Mouse (Mus musculus) embryonic facial prominence, embryonic 13.5 days (tissue): ENCODE data around the gene Myrf. TPM values are rescaled to one million over a fixed set of nuclear protein-coding genes. Genes with fewer than 3 reads are reported as not detected.

Experiments
- ATAC-seq: fragments of 200-750 bp; cut with Nextera tagmentation; 2 replicates; pipeline ENCODE4 v1.8.0; 2017; ENCODE audit warnings: low read depth; ENCODE audit not compliant: insufficient number of reproducible peaks, insufficient read depth, low FRiP score, low TSS enrichment
- H3K27ac ChIP-seq: fragments of 300-500 bp; sonication (generic); 2 replicates; pipeline ENCODE4 v1.5.1; 2015; ENCODE audit warnings: moderate library complexity, mild to moderate bottlenecking, inconsistent platforms
- H3K27me3 ChIP-seq: fragments of 300-500 bp; sonication (generic); 2 replicates; pipeline ENCODE4 v1.6.1; 2015; ENCODE audit warnings: mild to moderate bottlenecking, inconsistent platforms
- H3K36me3 ChIP-seq: fragments of 300-500 bp; sonication (generic); 2 replicates; pipeline ENCODE4 v1.6.1; 2015; ENCODE audit warnings: mild to moderate bottlenecking, inconsistent platforms
- H3K4me1 ChIP-seq: fragments of 300-500 bp; sonication (generic); 2 replicates; pipeline ENCODE4 v1.6.1; 2015; ENCODE audit warnings: inconsistent platforms
- H3K4me2 ChIP-seq: fragments of 300-500 bp; sonication (generic); 2 replicates; pipeline ENCODE4 v1.6.1; 2015; ENCODE audit warnings: moderate library complexity, mild to moderate bottlenecking, inconsistent platforms
- H3K4me3 ChIP-seq: fragments of 300-500 bp; sonication (generic); 2 replicates; pipeline ENCODE4 v1.5.1; 2015; ENCODE audit warnings: mild to moderate bottlenecking, inconsistent platforms
- H3K9ac ChIP-seq: fragments of 300-500 bp; sonication (generic); 2 replicates; pipeline ENCODE4 v1.6.1; 2015; ENCODE audit warnings: mild to moderate bottlenecking, inconsistent platforms
- H3K9me3 ChIP-seq: fragments of 300-500 bp; sonication (generic); 2 replicates; pipeline ENCODE4 v1.6.1; 2016; ENCODE audit warnings: inconsistent platforms
- whole genome bisulfite sequencing: fragments of 180-500 bp; shearing (Covaris S2); methylation state at CpG from one replicate; pipeline ENCODE4 v1.1.7; 2015; ENCODE audit warnings: mixed read lengths; 5-methylcytosine and 5-hydroxymethylcytosine counted together
- polyA plus RNA-seq: library from polyadenylated mRNA; unstranded; fragments of >200 nt; fragmentation: Nextera tagmentation; extraction: Ambion mirVana; gene quantifications from 2 replicates; pipeline ENCODE4 v1.2.1, GENCODE M21; 2015

The Myrf gene
- 0.91 and 1.4 TPM in 2 replicates for polyA plus RNA-seq

- H3K4me1 ChIP-seq: peaks cover 23% of the 10 kb centered on the region
- ATAC-seq: peak; percentile 69
- WGBS: 7% methylated on average over 43 of the region's 43 CpGs
- peak within 1 kb of the TSS; percentile 75 for H3K9ac ChIP-seq
- H3K9me3 ChIP-seq: no peaks in the 10 kb centered on the region
- H3K4me2 ChIP-seq: peak within 1 kb of the TSS; percentile 90
- no peak within 1 kb of the TSS for H3K27ac ChIP-seq
- peak within 1 kb of the TSS; percentile 54 for H3K4me3 ChIP-seq
- H3K36me3 ChIP-seq: no peaks in the 10 kb centered on the region
- H3K27me3 ChIP-seq: peaks cover 13% of the 10 kb centered on the region; the same call in 1 of the 2 replicates
Observed at GRCm38 (mm10) chr19:10240654-10241305, at the start of gene Myrf. Gene Myrf (minus strand): TSS chr19:10240748.

- Histone ChIP-seq H3K9me3 (no peaks in the 10 kb centered on the region), H3K9ac (no peak overlapping the region), H3K4me3 (no peak overlapping the region), H3K4me1 (peaks cover 12% of the 10 kb centered on the region), H3K27ac (no peak overlapping the region), H3K27me3 (no peaks in the 10 kb centered on the region), H3K4me2 (no peak overlapping the region), H3K36me3 (no peaks in the 10 kb centered on the region)
- WGBS: 67% methylated on average over 4 of the region's 4 CpGs
- ATAC-seq: no peak
Observed at GRCm38 (mm10) chr19:10289609-10290150, 49.1 kb upstream of the Myrf start.

GRCm38 (mm10) chr19:10288125-10289040 lies 47.8 kb upstream of the Myrf start:
- no peak overlapping the region for H3K4me3 ChIP-seq
- H3K9ac ChIP-seq: no peak overlapping the region
- no peak overlapping the region for H3K4me2 ChIP-seq
- no peak for ATAC-seq
- peaks cover 6% of the 10 kb centered on the region; the same call in 1 of the 2 replicates for H3K4me1 ChIP-seq
- H3K36me3 ChIP-seq: no peaks in the 10 kb centered on the region
- H3K9me3 ChIP-seq: no peaks in the 10 kb centered on the region
- H3K27ac ChIP-seq: no peak overlapping the region
- H3K27me3 ChIP-seq: no peaks in the 10 kb centered on the region
- WGBS: 79% methylated on average over 8 of the region's 8 CpGs

- Histone ChIP-seq H3K27ac (no peak overlapping the region), H3K4me2 (no peak overlapping the region), H3K4me1 (peaks cover 7% of the 10 kb centered on the region; the same call in 1 of the 2 replicates), H3K9ac (no peak overlapping the region), H3K27me3 (no peaks in the 10 kb centered on the region), H3K36me3 (no peaks in the 10 kb centered on the region), H3K9me3 (no peaks in the 10 kb centered on the region), H3K4me3 (no peak overlapping the region)
- 66% methylated on average over 10 of the region's 10 CpGs for WGBS
- no peak for ATAC-seq
Observed at GRCm38 (mm10) chr19:10286458-10286872, 45.9 kb upstream of the Myrf start.

GRCm38 (mm10) chr19:10280771-10281540 lies 40.4 kb upstream of the Myrf start:
- peak overlapping the region; percentile 32; the same call in 1 of the 2 replicates for H3K9ac ChIP-seq
- no peak for ATAC-seq
- WGBS: 69% methylated on average over 14 of the region's 14 CpGs
- no peak overlapping the region for H3K27ac ChIP-seq
- 0 out of 2 replicates have a peak, but pooled peaks cover 2% of the 10 kb centered on the region for H3K27me3 ChIP-seq
- H3K9me3 ChIP-seq: no peaks in the 10 kb centered on the region
- H3K4me2 ChIP-seq: no peak overlapping the region
- peaks cover 28% of the 10 kb centered on the region for H3K4me1 ChIP-seq
- no peak overlapping the region for H3K4me3 ChIP-seq
- H3K36me3 ChIP-seq: no peaks in the 10 kb centered on the region

GRCm38 (mm10) chr19:10279668-10280067 lies 39.1 kb upstream of the Myrf start:
- Histone ChIP-seq H3K4me1 (peaks cover 28% of the 10 kb centered on the region), H3K27me3 (0 out of 2 replicates have a peak, but pooled peaks cover 2% of the 10 kb centered on the region), H3K9me3 (no peaks in the 10 kb centered on the region), H3K4me3 (no peak overlapping the region), H3K4me2 (no peak overlapping the region), H3K36me3 (no peaks in the 10 kb centered on the region), H3K27ac (no peak overlapping the region), H3K9ac (no peak overlapping the region)
- WGBS: 75% methylated on average over 9 of the region's 9 CpGs
- no peak for ATAC-seq

- H3K27me3 ChIP-seq: 0 out of 2 replicates have a peak, but pooled peaks cover 2% of the 10 kb centered on the region
- no peak overlapping the region for H3K4me2 ChIP-seq
Observed at GRCm38 (mm10) chr19:10278669-10279324, 38.2 kb upstream of the Myrf start.

GRCm38 (mm10) chr19:10277759-10278158 lies 37.2 kb upstream of the Myrf start:
- Histone ChIP-seq H3K4me3 (no peak overlapping the region), H3K9me3 (no peaks in the 10 kb centered on the region), H3K4me2 (0 out of 2 replicates have a peak overlapping the region, but pooled peaks have one; percentile 20), H3K9ac (no peak overlapping the region), H3K27me3 (0 out of 2 replicates have a peak, but pooled peaks cover 2% of the 10 kb centered on the region), H3K27ac (no peak overlapping the region), H3K4me1 (peaks cover 43% of the 10 kb centered on the region), H3K36me3 (no peaks in the 10 kb centered on the region)
- no peak for ATAC-seq
- 28% methylated on average over 5 of the region's 5 CpGs for WGBS

More at GRCm38 (mm10) chr19:10278669-10279324, 38.2 kb upstream of the Myrf start:
- no peak overlapping the region for H3K27ac ChIP-seq
- peaks cover 33% of the 10 kb centered on the region for H3K4me1 ChIP-seq
- no peaks in the 10 kb centered on the region for H3K36me3 ChIP-seq
- no peaks in the 10 kb centered on the region for H3K9me3 ChIP-seq
- ATAC-seq: no peak
- H3K4me3 ChIP-seq: no peak overlapping the region
- 30% methylated on average over 6 of the region's 6 CpGs for WGBS
- no peak overlapping the region for H3K9ac ChIP-seq

- 0 out of 2 replicates have a peak, but pooled peaks cover 2% of the 10 kb centered on the region for H3K27me3 ChIP-seq
- H3K4me2 ChIP-seq: peak overlapping the region; percentile 20
- ATAC-seq: no peak
- H3K9ac ChIP-seq: no peak overlapping the region
- no peak overlapping the region for H3K27ac ChIP-seq
- no peaks in the 10 kb centered on the region for H3K36me3 ChIP-seq
- no peak overlapping the region for H3K4me3 ChIP-seq
- no peaks in the 10 kb centered on the region for H3K9me3 ChIP-seq
- H3K4me1 ChIP-seq: peaks cover 46% of the 10 kb centered on the region
- 6% methylated on average over 17 of the region's 17 CpGs for WGBS
Observed at GRCm38 (mm10) chr19:10277331-10277730, 36.8 kb upstream of the Myrf start.

GRCm38 (mm10) chr19:10276483-10277144 lies 36.1 kb upstream of the Myrf start:
- H3K36me3 ChIP-seq: no peaks in the 10 kb centered on the region
- WGBS: 68% methylated on average over 12 of the region's 12 CpGs
- no peak for ATAC-seq
- no peak overlapping the region for H3K27ac ChIP-seq
- no peak overlapping the region for H3K4me2 ChIP-seq
- H3K9ac ChIP-seq: no peak overlapping the region
- 0 out of 2 replicates have a peak, but pooled peaks cover 2% of the 10 kb centered on the region for H3K27me3 ChIP-seq
- peaks cover 42% of the 10 kb centered on the region for H3K4me1 ChIP-seq
- no peak overlapping the region for H3K4me3 ChIP-seq
- no peaks in the 10 kb centered on the region for H3K9me3 ChIP-seq
